Mouse (Mus musculus) hindbrain, embryonic 16.5 days (tissue): ENCODE measurements around the gene Fbxl13. TPM values are rescaled to one million over a fixed set of nuclear protein-coding genes. Genes with fewer than 3 reads are reported as not detected.

Experiments
- ATAC-seq: fragments of 200-750 bp; cut with Nextera tagmentation; 2 replicates; pipeline ENCODE4 v1.8.0; 2017; ENCODE audit warnings: moderate TSS enrichment, moderate library complexity
- H3K27ac ChIP-seq: fragments of 300-500 bp; sonication (generic); 2 replicates; pipeline ENCODE4 v1.5.1; 2014; ENCODE audit warnings: low read depth, mild to moderate bottlenecking, control low read depth, low read length, moderate library complexity
- H3K27me3 ChIP-seq: fragments of 300-500 bp; sonication (generic); replicated peaks from 2 replicates; pipeline ENCODE4 v1.6.1; 2014; ENCODE audit warnings: low read length; ENCODE audit not compliant: control insufficient read depth, insufficient read depth
- H3K36me3 ChIP-seq: fragments of 300-500 bp; sonication (generic); 2 replicates; pipeline ENCODE4 v1.6.1; 2014; ENCODE audit warnings: mild to moderate bottlenecking, low read length, moderate library complexity, mixed read lengths; ENCODE audit not compliant: control insufficient read depth, insufficient read depth
- H3K4me1 ChIP-seq: fragments of 300-500 bp; sonication (generic); 2 replicates; pipeline ENCODE4 v1.6.1; 2014; ENCODE audit warnings: low read depth, low read length; ENCODE audit not compliant: control insufficient read depth, insufficient read depth
- H3K4me2 ChIP-seq: fragments of 300-500 bp; sonication (generic); 2 replicates; pipeline ENCODE4 v1.6.1; 2014; ENCODE audit warnings: mild to moderate bottlenecking, low read length, control low read depth, moderate library complexity
- H3K4me3 ChIP-seq: fragments of 300-500 bp; sonication (generic); 2 replicates; pipeline ENCODE4 v1.5.1; 2014; ENCODE audit warnings: mild to moderate bottlenecking, low read length, control low read depth, moderate library complexity
- H3K9ac ChIP-seq: fragments of 300-500 bp; sonication (generic); 2 replicates; pipeline ENCODE4 v1.6.1; 2014; ENCODE audit warnings: low read depth, mild to moderate bottlenecking, control low read depth, low read length, moderate library complexity
- H3K9me3 ChIP-seq: fragments of 300-500 bp; sonication (generic); 2 replicates; pipeline ENCODE4 v1.6.1; 2014; ENCODE audit warnings: mild to moderate bottlenecking, low read length, moderate library complexity; ENCODE audit not compliant: control insufficient read depth
- WGBS: fragments of 180-500 bp; shearing (Covaris S2); extraction: QIAGEN DNeasy Blood & Tissue Kit; methylation state at CpG from one replicate; pipeline ENCODE4 v1.1.7; 2014; 5-methylcytosine and 5-hydroxymethylcytosine counted together
- polyA plus RNA-seq: library from polyadenylated mRNA; unstranded; fragments of >200 nt; fragmentation: Nextera tagmentation; extraction: Ambion mirVana; gene quantifications from 2 replicates; pipeline ENCODE4 v1.2.1, GENCODE M21; 2015

Fbxl13 gene
- polyA plus RNA-seq, 1 experiment from 2014 or later = 0.21 TPM

GRCm38 (mm10) chr5:21572764-21573416 lies 72.5 kb downstream of the Fbxl13 start:
- Histone ChIP-seq H3K36me3 (no peaks in the 10 kb centered on the region), H3K9ac (no peak overlapping the region), H3K27me3 (no peaks in the 10 kb centered on the region), H3K9me3 (no peaks in the 10 kb centered on the region), H3K4me1 (no peaks in the 10 kb centered on the region), H3K27ac (no peak overlapping the region), H3K4me2 (no peak overlapping the region), H3K4me3 (no peak overlapping the region)
- ATAC-seq = no peak
- 76% methylated on average over 3 of the region's 3 CpGs for WGBS

GRCm38 (mm10) chr5:21567784-21568183 lies 77.7 kb downstream of the Fbxl13 start:
- no peak for ATAC-seq

GRCm38 (mm10) chr5:21565392-21566065 lies 79.9 kb downstream of the Fbxl13 start:
- Histone ChIP-seq H3K36me3 (no peaks in the 10 kb centered on the region), H3K4me2 (no peak overlapping the region), H3K4me1 (no peaks in the 10 kb centered on the region), H3K27ac (no peak overlapping the region), H3K27me3 (no peaks in the 10 kb centered on the region), H3K4me3 (no peak overlapping the region), H3K9me3 (no peaks in the 10 kb centered on the region), H3K9ac (no peak overlapping the region)
- ATAC-seq = no peak
- 91% methylated on average over 9 of the region's 9 CpGs for WGBS

More at GRCm38 (mm10) chr5:21567784-21568183, 77.7 kb downstream of the Fbxl13 start:
- Histone ChIP-seq H3K9ac (no peak overlapping the region), H3K4me2 (no peak overlapping the region), H3K27me3 (no peaks in the 10 kb centered on the region), H3K27ac (no peak overlapping the region), H3K9me3 (no peaks in the 10 kb centered on the region), H3K36me3 (no peaks in the 10 kb centered on the region), H3K4me3 (no peak overlapping the region), H3K4me1 (no peaks in the 10 kb centered on the region)
- WGBS = 85% methylated on average over 1 of the region's 1 CpGs

DNA sequence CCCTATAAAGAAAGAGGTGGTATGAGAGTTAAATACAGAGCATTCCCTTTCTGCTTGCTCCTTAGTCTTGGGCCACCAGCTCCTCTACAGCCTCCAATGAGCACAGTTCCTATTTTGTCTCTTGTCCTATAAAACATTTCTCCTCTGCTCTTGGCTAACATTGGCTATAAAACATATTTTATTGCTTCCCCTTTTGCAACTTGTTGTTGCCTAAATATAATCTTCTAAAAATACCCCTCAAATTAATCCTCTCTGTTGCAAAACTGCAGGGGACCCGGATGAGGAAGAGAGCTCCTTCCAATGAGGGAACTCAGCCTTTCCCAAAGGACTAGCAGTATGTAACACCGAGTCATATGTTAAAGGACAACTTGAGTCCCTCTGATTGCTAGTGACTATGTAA lies 81.5 kb downstream of the Fbxl13 start:
- H3K27me3 ChIP-seq = no peaks in the 10 kb centered on the region
- no peak overlapping the region for H3K9ac ChIP-seq
- ATAC-seq = no peak
- H3K36me3 ChIP-seq = no peaks in the 10 kb centered on the region
- WGBS = 84% methylated on average over 2 of the region's 2 CpGs
- no peaks in the 10 kb centered on the region for H3K9me3 ChIP-seq
- H3K4me1 ChIP-seq = no peaks in the 10 kb centered on the region
- H3K27ac ChIP-seq = no peak overlapping the region
- no peak overlapping the region for H3K4me3 ChIP-seq
- H3K4me2 ChIP-seq = no peak overlapping the region

GRCm38 (mm10) chr5:21556502-21556901 lies 88.9 kb downstream of the Fbxl13 start:
- Histone ChIP-seq H3K27me3 (no peaks in the 10 kb centered on the region), H3K4me3 (no peak overlapping the region), H3K27ac (no peak overlapping the region), H3K9ac (no peak overlapping the region), H3K9me3 (no peaks in the 10 kb centered on the region), H3K36me3 (no peaks in the 10 kb centered on the region), H3K4me2 (no peak overlapping the region), H3K4me1 (no peaks in the 10 kb centered on the region)
- no peak for ATAC-seq
- WGBS = 76% methylated on average over 3 of the region's 3 CpGs

DNA sequence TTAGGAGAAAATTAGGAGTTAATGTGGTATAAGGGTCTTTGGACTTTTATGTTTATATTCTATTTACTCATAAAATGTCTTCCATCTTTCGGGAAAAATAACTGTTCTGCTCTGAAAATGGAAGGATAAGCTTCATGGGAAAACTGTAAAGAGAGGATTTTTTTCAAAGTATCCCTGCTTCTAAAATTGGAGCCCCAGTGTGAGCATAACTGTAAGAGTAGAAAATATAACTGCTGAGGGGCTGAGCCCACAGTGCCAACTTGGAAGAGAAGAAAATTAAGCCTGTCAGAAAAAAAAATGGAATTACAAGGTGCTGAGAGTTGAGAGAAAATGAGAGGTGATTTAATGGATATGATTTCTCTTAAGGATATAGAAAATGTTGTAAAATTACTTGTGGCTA lies 90.7 kb downstream of the Fbxl13 start:
- H3K27me3 ChIP-seq = no peaks in the 10 kb centered on the region
- 72% methylated on average over 1 of the region's 1 CpGs for WGBS
- ATAC-seq = no peak
- H3K27ac ChIP-seq = no peak overlapping the region
- no peaks in the 10 kb centered on the region for H3K4me1 ChIP-seq
- H3K36me3 ChIP-seq = no peaks in the 10 kb centered on the region
- H3K4me3 ChIP-seq = no peak overlapping the region
- no peak overlapping the region for H3K4me2 ChIP-seq
- H3K9me3 ChIP-seq = no peaks in the 10 kb centered on the region
- no peak overlapping the region for H3K9ac ChIP-seq

DNA sequence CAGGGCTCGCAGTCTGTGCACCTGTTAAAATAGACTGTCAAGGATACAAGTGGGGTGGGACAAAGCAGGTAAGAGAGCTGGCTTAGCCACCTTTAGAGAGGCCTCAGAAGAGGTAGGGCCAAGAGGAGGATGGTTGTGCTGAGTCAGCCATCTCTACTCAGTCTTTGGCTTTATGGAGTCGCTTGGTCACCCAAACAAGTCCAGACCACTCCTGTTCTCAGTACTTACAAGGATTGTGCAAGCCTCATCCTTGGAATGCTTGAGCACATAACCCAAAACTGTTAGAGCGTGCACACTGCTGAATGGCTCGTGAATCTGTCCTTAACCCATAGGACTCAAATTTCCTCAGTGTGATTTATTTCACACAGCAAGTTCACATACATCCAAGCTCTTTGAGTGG lies 91.7 kb downstream of the Fbxl13 start:
- H3K9me3 ChIP-seq = no peaks in the 10 kb centered on the region
- H3K4me1 ChIP-seq = no peaks in the 10 kb centered on the region
- no peak overlapping the region for H3K4me3 ChIP-seq
- no peaks in the 10 kb centered on the region for H3K36me3 ChIP-seq
- no peak for ATAC-seq
- 88% methylated on average over 4 of the region's 4 CpGs for WGBS
- no peak overlapping the region for H3K4me2 ChIP-seq
- H3K9ac ChIP-seq = no peak overlapping the region
- no peak overlapping the region for H3K27ac ChIP-seq
- H3K27me3 ChIP-seq = no peaks in the 10 kb centered on the region

- H3K4me2 ChIP-seq = no peak overlapping the region
- no peak for ATAC-seq
- H3K4me1 ChIP-seq = no peaks in the 10 kb centered on the region
- H3K9me3 ChIP-seq = no peaks in the 10 kb centered on the region
- no peak overlapping the region for H3K9ac ChIP-seq
- H3K27ac ChIP-seq = no peak overlapping the region
- H3K36me3 ChIP-seq = no peaks in the 10 kb centered on the region
- no peak overlapping the region for H3K4me3 ChIP-seq
- H3K27me3 ChIP-seq = no peaks in the 10 kb centered on the region
- 88% methylated on average over 8 of the region's 8 CpGs for WGBS
Measured at GRCm38 (mm10) chr5:21547005-21547404, 98.4 kb downstream of the Fbxl13 start.

DNA sequence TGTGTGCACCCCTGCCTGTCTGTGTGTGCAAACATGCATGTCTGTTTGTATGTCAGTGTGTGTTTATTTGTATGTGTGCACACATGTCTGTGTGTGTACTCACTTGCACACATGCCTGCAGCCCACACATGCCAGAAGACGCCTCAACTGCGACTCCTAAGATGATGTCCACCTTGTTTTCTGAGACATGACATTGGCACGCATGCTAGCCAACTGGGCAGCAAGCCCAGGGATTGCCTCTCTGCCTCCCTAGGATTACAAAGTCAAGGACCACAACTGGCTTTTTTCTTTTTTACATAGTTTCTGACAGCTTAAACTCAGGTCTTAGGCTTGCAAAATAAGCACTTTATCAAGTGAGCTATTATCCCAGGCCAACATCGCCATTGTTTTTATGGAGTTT lies 99.6 kb downstream of the Fbxl13 start:
- Histone ChIP-seq H3K4me3 (no peak overlapping the region), H3K4me1 (no peaks in the 10 kb centered on the region), H3K27ac (no peak overlapping the region), H3K27me3 (no peaks in the 10 kb centered on the region), H3K4me2 (no peak overlapping the region), H3K36me3 (no peaks in the 10 kb centered on the region), H3K9ac (no peak overlapping the region), H3K9me3 (no peaks in the 10 kb centered on the region)
- no peak for ATAC-seq
- WGBS = 69% methylated on average over 4 of the region's 4 CpGs
